Mouse (Mus musculus) gastrocnemius, postnatal 4 days (tissue): ENCODE results near the gene Slc15a5. TPM values are rescaled to one million over a fixed set of nuclear protein-coding genes. Genes with fewer than 3 reads are reported as not detected.

Source experiments
- DNase-seq, 2 experiments: peaks; one replicate each; pipeline ENCODE4 v3.0.0; 2021 to 2022; ENCODE audit warnings: low spot score in 2 of 2, mixed read lengths in 2 of 2
- total RNA-seq, 2 experiments: library from RNA; stranded (reverse); gene quantifications; 2 replicates each; pipeline ENCODE4 v1.2.3; 2021

The Slc15a5 gene
- total RNA-seq, 2 experiments from 2014 or later, result not detected

GRCm38 (mm10) chr6:138069921-138070320 is 9.8 kb downstream of the Slc15a5 start:
- no peak for DNase-seq

DNA sequence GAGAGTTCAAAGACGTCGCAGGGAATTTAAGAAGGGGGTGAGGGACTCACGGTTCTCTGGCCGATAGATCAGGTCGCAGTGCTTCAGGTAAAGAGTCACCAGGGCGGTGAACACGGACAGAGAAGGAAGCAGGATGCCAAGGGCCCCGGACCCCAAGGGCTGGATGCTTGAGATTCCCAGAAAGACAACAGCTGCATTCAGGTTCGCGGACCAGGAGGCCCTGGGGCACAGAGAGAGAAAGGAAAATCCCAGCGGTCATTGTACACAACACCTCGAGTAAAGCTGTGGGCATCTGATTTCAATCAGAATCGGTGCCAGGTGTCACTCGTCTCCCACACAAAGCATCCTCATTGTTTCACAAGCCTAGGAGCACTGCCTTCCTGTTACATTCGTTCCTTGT is 24.1 kb downstream of the Slc15a5 start:
- DNase-seq, result no peak

GRCm38 (mm10) chr6:138054956-138055355 is 24.8 kb downstream of the Slc15a5 start:
- no peak for DNase-seq

- DNase-seq, result no peak
These were observed 25.6 kb downstream of the Slc15a5 start for GRCm38 (mm10) chr6:138054166-138054565.

DNA sequence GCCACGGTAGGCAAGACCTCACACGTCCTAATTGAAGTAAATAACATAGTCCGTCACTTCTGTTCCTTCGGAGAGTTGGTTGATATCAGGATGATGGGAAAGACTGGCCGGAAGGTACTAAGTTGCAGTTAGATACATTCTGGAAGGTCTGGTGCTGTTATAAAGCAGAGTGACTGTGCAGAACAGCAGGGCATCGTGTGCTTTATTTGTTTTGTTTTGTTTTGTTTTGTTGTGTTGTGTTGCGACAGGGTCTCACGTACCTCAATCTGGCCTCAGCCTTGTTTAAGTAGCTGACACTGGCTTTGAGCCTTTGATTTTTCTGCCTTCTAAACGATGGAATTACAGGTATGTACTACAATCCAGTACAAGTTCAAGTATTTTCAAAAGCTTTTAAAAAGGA is 26.0 kb downstream of the Slc15a5 start:
- DNase-seq, result no peak

- DNase-seq, result no peak
These were observed 34.4 kb downstream of the Slc15a5 start for GRCm38 (mm10) chr6:138045364-138045763.

- DNase-seq, result no peak
These were observed 36.8 kb downstream of the Slc15a5 start for GRCm38 (mm10) chr6:138042891-138043290.

GRCm38 (mm10) chr6:138041865-138042264 is 37.9 kb downstream of the Slc15a5 start:
- DNase-seq, result no peak

GRCm38 (mm10) chr6:138037587-138037986 is 42.1 kb downstream of the Slc15a5 start:
- DNase-seq, result no peak

- no peak for DNase-seq
These were observed 42.8 kb downstream of the Slc15a5 start for GRCm38 (mm10) chr6:138036891-138037290.

DNA sequence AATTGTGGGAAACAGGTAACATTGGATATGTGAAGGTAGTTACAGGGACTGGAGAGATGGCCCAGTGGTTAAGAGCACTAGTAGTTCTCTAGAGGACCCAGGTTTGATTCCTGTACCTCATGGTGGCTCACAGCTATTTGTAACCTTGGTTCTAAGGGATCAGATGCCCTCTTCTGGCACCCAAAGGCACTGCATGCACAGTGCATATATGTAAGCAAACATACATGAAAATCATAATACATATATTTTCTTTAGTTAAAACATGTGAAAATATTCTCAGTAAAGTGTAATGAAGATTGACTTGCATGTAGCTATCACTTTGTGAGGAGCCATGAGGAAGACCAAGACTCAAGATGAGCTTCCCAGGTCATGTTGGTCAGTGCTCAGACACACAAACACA is 62.8 kb downstream of the Slc15a5 start:
- no peak for DNase-seq

DNA sequence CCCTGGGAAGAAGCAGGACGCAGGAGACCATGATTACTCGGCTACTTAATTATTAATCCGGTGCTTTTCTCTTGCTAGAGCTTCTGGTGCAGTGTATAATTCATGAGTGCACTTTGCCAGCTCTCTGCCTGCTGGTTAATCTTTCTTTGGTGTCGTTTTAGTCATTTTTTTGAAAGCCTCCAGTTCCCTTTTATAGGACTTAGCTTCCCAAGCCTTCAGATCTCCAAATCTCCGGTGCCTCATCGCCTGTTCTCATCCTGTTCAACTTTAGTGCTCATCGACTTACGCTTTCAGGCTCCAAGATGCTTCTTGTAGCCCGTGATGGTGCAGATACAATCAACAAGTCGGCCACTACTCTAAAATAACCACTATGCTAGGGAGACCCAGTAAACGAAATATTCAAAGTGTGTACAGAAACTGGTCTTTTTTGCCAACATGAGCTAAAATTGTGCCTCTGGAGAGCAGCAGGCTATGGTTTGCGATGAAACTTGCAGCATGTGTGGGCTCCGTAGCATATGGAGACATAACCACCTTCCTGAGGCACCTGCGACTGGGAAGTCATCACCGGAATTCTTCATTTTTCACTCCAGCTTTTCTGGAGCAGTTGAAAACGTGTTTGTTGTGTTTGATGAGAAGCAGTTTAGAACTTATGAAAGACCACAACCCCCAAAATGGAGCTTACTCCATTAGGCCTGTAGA is 64.6 kb downstream of the Slc15a5 start:
- no peak for DNase-seq

DNA sequence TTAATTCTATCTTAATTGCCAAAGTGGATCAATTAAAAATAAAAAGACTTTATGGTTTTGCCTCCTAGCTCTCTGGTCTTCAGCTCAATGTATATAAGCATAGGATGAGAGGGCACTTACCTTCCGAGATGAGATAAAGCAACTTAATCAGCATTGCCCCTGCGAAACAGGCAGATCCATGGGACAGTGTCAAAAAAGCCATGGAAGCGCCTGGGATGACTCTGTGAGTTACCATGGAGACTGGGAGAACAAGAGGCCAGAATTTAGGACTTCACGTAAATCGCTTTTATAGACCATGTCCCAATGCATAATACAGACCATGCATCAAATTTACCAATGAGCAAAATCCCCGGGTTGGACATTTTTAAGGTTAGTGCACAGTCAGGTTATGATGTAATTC is 67.8 kb downstream of the Slc15a5 start:
- DNase-seq, result no peak

DNA sequence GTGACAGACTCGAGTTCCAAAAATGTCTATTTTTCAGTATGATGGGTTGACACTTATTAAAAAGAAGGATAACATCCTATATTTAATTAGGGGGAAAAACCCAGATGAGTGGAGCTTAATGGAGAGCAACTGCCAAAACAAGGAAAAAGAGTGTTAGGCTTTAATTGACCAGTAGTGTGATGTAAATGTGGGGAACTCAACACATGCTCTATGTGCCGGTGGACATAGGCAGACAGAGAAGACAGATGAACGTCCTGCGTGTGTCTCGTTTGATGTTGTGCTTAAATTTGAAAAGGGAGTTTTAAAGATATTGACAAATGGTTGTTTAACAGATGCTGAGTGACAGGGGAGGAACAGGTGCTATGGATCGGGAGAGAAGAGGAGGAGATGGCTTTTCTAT is 72.0 kb downstream of the Slc15a5 start:
- no peak for DNase-seq

DNA sequence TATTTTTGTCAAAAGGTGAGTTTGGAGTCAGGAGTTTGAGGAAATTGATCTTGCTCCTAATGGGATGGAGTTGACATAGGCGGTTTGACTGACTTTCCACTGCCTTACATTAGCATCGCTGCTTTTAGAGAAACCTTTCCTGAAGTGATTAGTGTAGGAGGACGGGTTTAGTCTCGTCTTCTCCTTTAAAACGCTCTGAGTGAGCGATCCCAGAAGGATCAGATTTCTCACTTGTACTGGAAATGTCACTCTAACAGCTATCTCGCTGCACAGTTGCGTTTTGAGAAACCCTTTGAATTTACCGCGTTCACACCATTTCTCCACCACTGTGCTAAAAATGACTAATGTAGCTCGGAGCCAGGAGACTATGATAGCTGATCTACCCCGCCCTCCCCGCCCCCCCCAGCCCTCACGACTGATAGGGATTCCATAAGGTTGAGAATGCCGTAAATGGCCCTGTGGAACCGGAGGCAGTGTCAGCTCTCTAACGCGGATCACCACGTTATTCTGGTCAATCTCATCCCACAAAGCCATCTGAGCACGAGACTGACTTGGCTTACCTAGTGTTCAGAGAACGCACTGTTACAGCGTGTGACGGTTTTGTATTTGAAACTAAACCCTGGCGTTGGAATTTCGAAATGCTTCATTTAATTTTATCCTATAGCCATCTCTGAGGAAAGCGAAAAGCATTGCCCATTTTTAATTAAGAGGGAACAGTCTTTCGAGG is 73.0 kb downstream of the Slc15a5 start:
- no peak for DNase-seq

GRCm38 (mm10) chr6:137989853-137990252 is 89.9 kb downstream of the Slc15a5 start:
- DNase-seq, result no peak

GRCm38 (mm10) chr6:137985169-137985568 is 94.5 kb downstream of the Slc15a5 start:
- DNase-seq, result no peak

DNA sequence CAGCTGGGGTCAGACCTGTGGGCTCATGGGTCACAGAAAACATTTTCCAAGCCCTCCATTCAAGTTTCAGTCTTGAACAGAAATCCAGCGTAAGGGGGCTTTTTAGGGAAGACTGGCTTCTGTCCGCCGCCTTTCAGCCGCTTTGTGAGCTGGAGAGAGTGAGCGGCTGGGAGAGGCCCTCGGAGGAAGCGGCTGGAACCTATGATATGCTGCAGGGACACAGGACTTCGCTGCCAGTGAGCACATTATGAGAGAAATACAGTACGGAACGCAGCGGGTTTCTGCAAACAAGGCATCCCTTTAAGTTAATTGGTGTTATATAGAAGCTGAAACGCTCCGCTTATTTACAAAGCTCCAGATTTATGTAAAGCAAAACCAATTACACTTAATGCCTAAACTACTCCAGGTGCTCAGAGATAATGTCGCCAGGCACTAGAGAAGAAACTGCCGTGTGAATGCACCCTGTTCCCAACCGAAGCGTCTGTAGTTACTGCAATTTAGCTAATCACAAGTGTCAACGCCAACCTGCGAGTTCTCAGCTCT is 97.5 kb downstream of the Slc15a5 start:
- DNase-seq, result no peak

- DNase-seq, result no peak
These were observed 98.6 kb downstream of the Slc15a5 start for GRCm38 (mm10) chr6:137980905-137981696.

GRCm38 (mm10) chr6:137980413-137980812 is 99.3 kb downstream of the Slc15a5 start:
- no peak for DNase-seq

GRCm38 (mm10) chr6:137979802-137980201 is 99.9 kb downstream of the Slc15a5 start:
- no peak for DNase-seq

DNA sequence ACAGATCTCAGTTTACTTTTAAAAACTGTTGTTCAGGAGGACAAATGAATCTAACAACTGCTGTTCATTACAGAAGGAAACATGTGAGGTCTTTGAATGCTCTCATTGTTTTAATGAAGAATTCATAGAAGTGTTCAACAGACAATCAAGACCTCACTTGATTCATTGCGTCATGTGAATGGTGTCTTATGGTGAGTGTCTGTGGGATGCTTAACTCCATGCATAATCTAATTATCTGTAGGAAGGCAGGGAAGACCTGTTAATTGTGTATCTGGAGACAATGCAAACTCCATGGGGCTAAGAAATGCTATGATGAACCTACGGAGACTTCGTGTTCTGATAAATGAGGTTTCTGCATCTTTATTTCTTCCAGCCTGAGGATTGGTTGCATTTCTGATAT is 103.7 kb downstream of the Slc15a5 start:
- DNase-seq, result no peak
